Mouse (Mus musculus) hindbrain, embryonic 12.5 days (tissue): ENCODE data around the gene Msi2. TPM values are rescaled to one million over a fixed set of nuclear protein-coding genes. Genes with fewer than 3 reads are reported as not detected.

Experiments used
- ATAC-seq: fragments of 200-750 bp; cut with Nextera tagmentation; 2 replicates; pipeline ENCODE4 v1.8.0; 2017; ENCODE audit warnings: moderate TSS enrichment; ENCODE audit not compliant: low FRiP score
- H3K27ac ChIP-seq: fragments of 300-500 bp; sonication (generic); 2 replicates; pipeline ENCODE4 v1.5.1; 2016; ENCODE audit warnings: mild to moderate bottlenecking
- H3K27me3 ChIP-seq: fragments of 300-500 bp; sonication (generic); 2 replicates; pipeline ENCODE4 v1.6.1; 2016; ENCODE audit warnings: mild to moderate bottlenecking
- H3K36me3 ChIP-seq: fragments of 300-500 bp; sonication (generic); 2 replicates; pipeline ENCODE4 v1.6.1; 2016; ENCODE audit warnings: mild to moderate bottlenecking
- H3K4me1 ChIP-seq: fragments of 300-500 bp; sonication (generic); 2 replicates; pipeline ENCODE4 v1.6.1; 2016
- H3K4me2 ChIP-seq: fragments of 300-500 bp; sonication (generic); replicated peaks from 2 replicates; pipeline ENCODE4 v1.6.1; 2016; ENCODE audit warnings: mild to moderate bottlenecking
- H3K4me3 ChIP-seq: fragments of 300-500 bp; sonication (generic); 2 replicates; pipeline ENCODE4 v1.5.1; 2016; ENCODE audit warnings: mild to moderate bottlenecking
- H3K9ac ChIP-seq: fragments of 300-500 bp; sonication (generic); 2 replicates; pipeline ENCODE4 v1.6.1; 2016; ENCODE audit warnings: mild to moderate bottlenecking, moderate library complexity
- H3K9me3 ChIP-seq: fragments of 300-500 bp; sonication (generic); replicated peaks from 2 replicates; pipeline ENCODE4 v1.6.1; 2016; ENCODE audit warnings: mild to moderate bottlenecking
- WGBS: fragments of 180-500 bp; shearing (Covaris S2); methylation state at CpG from one replicate; pipeline ENCODE4 v1.1.7; 2016; 5-methylcytosine and 5-hydroxymethylcytosine counted together
- polyA plus RNA-seq: library from polyadenylated mRNA; unstranded; fragments of >200 nt; fragmentation: Nextera tagmentation; extraction: Ambion mirVana; gene quantifications from 2 replicates; pipeline ENCODE4 v1.2.1, GENCODE M21; 2016

Msi2 gene
- polyA plus RNA-seq, 1 experiment from 2014 or later: 35.9 TPM

DNA sequence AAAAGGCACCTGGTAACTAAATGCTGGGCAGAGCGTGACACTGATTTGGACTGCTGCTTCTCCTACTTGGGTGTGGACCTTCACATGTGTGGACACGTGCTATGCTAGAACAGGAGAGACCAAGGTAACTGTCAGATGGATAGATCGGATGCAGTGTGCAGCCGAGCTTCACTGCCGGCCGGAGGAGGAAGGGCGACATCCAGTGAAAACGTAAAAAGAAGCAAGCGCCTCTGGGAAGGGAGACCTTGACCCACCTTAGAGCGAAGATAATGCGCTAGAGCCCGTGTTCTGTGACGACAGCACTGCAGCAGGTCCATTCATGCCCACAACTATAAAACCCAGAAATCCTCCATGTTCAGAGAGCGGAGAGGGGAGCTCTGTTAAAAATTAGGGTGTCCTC, 50.0 kb downstream of the Msi2 start:
- Histone ChIP-seq H3K9ac (no peak overlapping the region), H3K4me2 (no peak overlapping the region), H3K36me3 (peaks cover 85% of the 10 kb centered on the region), H3K4me1 (peaks cover 42% of the 10 kb centered on the region), H3K4me3 (no peak overlapping the region), H3K9me3 (no peaks in the 10 kb centered on the region), H3K27me3 (no peaks in the 10 kb centered on the region), H3K27ac (no peak overlapping the region)
- WGBS: 91% methylated on average over 14 of the region's 14 CpGs
- ATAC-seq: no peak

DNA sequence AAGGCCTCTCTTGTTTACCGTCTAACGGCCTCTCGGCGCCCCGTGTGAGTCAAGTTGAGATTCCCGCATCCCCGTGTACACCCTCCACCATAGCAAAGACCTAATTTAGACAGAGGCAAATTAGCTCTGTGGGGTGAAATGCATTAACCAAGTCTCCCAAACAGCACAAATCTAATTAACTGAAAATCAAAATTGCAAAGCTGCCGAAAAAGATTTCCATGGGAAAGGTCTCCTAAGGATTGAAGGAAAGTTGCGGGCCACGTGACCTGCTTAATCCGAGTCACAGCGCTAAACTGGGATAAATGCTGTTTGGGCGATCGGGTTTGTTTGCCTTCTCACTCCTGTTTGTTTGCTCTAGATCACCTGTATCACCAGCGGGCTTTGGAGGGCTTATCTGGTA, 52.5 kb downstream of the Msi2 start:
- no peak overlapping the region for H3K4me2 ChIP-seq
- peaks cover 38% of the 10 kb centered on the region for H3K4me1 ChIP-seq
- H3K27ac ChIP-seq: peak overlapping the region; percentile 52; the same call in 1 of the 2 replicates
- H3K4me3 ChIP-seq: no peak overlapping the region
- WGBS: 86% methylated on average over 15 of the region's 15 CpGs
- H3K36me3 ChIP-seq: peaks cover 76% of the 10 kb centered on the region
- no peaks in the 10 kb centered on the region for H3K9me3 ChIP-seq
- H3K27me3 ChIP-seq: no peaks in the 10 kb centered on the region
- no peak for ATAC-seq
- H3K9ac ChIP-seq: no peak overlapping the region

DNA sequence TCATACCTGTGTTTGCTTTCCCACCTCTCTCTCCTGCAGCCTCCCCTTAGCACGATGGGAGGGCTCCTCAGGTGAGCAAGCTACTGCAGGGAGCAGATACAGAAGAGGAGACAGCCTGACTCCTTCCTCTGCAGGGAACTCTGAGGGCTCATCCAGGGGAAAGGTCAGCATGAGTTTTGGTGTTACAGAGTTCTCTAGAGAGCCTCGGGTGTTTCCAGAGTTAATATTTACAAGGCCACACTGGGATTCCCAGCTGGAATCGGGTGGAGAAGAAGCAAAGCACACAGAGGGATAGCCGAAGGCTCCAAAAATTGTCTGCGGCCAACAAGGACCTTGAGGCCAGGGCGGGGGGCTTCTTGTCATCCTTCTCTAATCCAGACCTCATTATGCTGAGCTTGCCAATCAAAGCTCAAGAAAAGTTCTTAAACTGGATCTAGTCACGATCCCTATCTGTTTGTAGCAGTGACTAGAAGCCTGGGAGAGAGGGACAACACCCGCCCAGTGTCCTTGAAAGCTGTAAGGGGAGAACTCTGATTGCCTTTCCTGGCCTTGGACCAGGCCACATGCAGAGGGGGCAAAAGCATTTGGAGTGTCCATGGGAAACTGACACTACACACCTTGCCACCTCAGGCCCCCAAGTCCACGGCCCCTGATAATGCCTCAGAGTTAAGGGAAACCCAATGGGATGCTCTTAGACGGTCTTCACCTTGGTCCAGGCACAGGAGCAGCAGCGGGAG, 56.7 kb downstream of the Msi2 start:
- no peak overlapping the region for H3K4me3 ChIP-seq
- H3K4me2 ChIP-seq: no peak overlapping the region
- peaks cover 56% of the 10 kb centered on the region for H3K36me3 ChIP-seq
- no peaks in the 10 kb centered on the region for H3K27me3 ChIP-seq
- no peak overlapping the region for H3K9ac ChIP-seq
- 91% methylated on average over 11 of the region's 11 CpGs for WGBS
- no peaks in the 10 kb centered on the region for H3K9me3 ChIP-seq
- peaks cover 32% of the 10 kb centered on the region for H3K4me1 ChIP-seq
- H3K27ac ChIP-seq: no peak overlapping the region
- no peak for ATAC-seq

DNA sequence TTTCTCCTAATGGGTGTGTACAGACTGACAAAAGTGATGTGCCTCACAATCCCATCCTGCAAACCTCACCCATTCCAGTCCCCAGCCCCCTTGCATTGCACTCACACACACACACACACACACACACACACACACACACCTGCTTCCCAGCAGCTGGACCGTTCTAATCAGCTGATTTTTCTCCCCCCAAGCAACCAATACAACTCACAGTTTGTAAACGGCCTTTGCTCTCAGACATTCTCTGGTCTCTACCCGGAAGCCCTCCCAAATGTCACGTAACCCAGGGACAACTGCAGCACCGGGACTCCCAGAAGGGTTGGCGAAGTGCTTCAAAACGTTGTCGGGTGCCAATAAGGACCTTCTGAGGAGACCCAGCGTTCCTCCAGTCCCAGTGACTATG, 57.9 kb downstream of the Msi2 start:
- no peak overlapping the region for H3K9ac ChIP-seq
- peaks cover 26% of the 10 kb centered on the region for H3K4me1 ChIP-seq
- no peak for ATAC-seq
- H3K36me3 ChIP-seq: peaks cover 49% of the 10 kb centered on the region
- 85% methylated on average over 9 of the region's 9 CpGs for WGBS
- 0 out of 2 replicates have a peak overlapping the region, but pooled peaks have one; percentile 37 for H3K27ac ChIP-seq
- H3K4me3 ChIP-seq: no peak overlapping the region
- no peaks in the 10 kb centered on the region for H3K9me3 ChIP-seq
- no peak overlapping the region for H3K4me2 ChIP-seq
- H3K27me3 ChIP-seq: no peaks in the 10 kb centered on the region

DNA sequence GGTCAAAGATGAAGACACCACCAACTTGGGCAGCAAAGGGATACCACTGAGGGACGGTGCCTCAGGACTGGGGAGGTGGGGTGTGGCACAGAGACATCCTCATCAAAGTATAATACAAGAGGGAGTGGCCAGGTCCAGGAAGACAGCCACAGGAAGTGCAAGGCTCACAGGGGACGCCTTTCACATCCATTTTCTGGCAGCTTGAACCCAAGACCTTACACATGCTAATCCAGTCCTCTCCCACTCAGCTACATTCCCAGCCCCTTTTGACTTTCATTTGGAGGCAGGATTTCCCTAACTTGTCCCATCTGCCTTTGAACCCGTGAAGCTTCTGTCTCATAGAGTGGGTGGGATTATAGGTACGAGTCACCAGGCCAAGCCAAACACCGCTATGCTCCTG, 59.4 kb downstream of the Msi2 start:
- Histone ChIP-seq H3K9ac (no peak overlapping the region), H3K4me1 (peaks cover 25% of the 10 kb centered on the region), H3K36me3 (peaks cover 42% of the 10 kb centered on the region), H3K27me3 (no peaks in the 10 kb centered on the region), H3K27ac (no peak overlapping the region), H3K9me3 (no peaks in the 10 kb centered on the region), H3K4me3 (no peak overlapping the region), H3K4me2 (no peak overlapping the region)
- no peak for ATAC-seq
- 85% methylated on average over 5 of the region's 5 CpGs for WGBS

DNA sequence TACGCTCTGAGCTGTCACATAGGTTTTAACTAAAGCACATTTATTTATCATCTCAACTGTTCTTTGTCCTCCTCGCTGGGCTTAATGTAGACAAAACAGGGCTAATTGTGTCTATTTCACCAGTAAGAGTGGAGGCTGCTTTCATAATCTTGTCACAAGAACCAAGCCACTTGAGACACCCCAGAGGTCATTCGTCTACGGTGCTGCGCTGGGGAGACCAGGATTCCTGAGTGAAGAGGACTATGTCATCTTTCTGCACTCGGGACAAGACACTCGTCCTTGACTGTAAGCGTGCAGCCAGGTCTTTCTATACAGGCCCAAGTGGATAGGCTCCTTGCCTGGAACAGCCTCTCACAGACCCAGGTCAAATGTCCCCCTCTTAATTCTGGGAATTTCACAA, 62.5 kb downstream of the Msi2 start:
- Histone ChIP-seq H3K27ac (no peak overlapping the region), H3K4me2 (no peak overlapping the region), H3K4me3 (no peak overlapping the region), H3K9me3 (no peaks in the 10 kb centered on the region), H3K36me3 (peaks cover 23% of the 10 kb centered on the region), H3K27me3 (no peaks in the 10 kb centered on the region), H3K4me1 (peaks cover 30% of the 10 kb centered on the region), H3K9ac (no peak overlapping the region)
- no peak for ATAC-seq
- 85% methylated on average over 8 of the region's 8 CpGs for WGBS

DNA sequence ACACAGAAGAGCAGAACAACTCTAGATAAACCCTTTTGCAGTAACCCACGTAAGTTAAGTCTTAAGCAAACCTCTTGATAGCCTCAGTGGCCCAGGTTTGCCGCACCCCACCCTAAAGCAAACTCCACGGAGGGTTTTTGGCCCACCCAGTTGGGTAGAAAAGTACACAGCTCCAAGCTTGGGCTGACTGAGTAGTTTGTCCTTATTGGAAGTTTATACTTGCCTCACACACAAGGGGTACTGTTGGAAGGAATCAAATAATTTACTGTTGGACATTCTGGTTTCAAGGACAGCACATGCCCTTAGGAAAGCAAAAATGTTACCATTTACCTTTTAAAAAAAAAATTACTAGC, 63.1 kb downstream of the Msi2 start:
- no peak overlapping the region for H3K27ac ChIP-seq
- peaks cover 23% of the 10 kb centered on the region for H3K36me3 ChIP-seq
- no peaks in the 10 kb centered on the region for H3K27me3 ChIP-seq
- H3K4me3 ChIP-seq: no peak overlapping the region
- WGBS: 87% methylated on average over 3 of the region's 3 CpGs
- H3K4me1 ChIP-seq: peaks cover 36% of the 10 kb centered on the region
- no peaks in the 10 kb centered on the region for H3K9me3 ChIP-seq
- no peak overlapping the region for H3K9ac ChIP-seq
- no peak overlapping the region for H3K4me2 ChIP-seq
- ATAC-seq: no peak

DNA sequence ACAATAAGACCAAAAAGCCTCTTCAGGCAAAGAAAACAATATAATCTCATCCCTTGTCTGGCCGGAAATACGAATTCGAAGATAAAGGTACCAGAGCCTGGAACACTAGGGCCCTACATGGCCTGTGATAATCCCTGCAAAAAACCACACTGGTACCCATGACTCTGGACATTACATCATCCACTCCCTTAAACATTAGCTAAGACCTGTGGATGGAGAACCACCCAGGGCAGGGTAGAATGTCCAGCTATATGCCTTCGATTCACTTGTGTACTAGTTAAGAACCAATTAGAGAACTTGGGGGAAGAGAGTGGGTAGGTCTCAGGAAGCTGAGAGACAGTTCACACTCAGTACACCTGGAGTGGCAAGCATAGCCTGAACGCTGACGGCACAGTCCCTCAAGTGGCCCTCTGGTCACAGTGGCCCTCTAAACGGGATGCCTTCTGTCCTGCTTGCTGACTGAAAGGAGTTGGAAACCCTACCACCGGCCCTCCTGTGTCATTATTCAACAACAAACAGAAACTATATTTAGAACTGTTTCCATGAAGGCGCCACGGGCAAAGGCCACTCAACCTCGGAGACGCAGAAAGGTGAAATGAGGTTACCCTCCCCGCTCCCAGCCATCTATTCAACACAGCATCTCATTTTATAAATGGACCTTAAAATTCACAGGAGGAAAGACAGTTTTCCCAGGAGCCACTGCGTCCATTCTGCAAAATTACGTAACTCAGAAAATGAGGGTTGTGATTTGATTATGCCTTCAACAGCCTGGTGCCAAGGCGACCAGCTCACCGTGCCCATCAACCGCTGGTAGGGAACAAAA, 63.7 kb downstream of the Msi2 start:
- H3K4me1 ChIP-seq: peaks cover 40% of the 10 kb centered on the region
- H3K27ac ChIP-seq: no peak overlapping the region
- no peak overlapping the region for H3K4me3 ChIP-seq
- no peaks in the 10 kb centered on the region for H3K9me3 ChIP-seq
- 80% methylated on average over 18 of the region's 18 CpGs for WGBS
- H3K36me3 ChIP-seq: peaks cover 23% of the 10 kb centered on the region
- no peak overlapping the region for H3K4me2 ChIP-seq
- peak overlapping the region; percentile 27; the same call in 1 of the 2 replicates for H3K9ac ChIP-seq
- no peaks in the 10 kb centered on the region for H3K27me3 ChIP-seq
- ATAC-seq: no peak

DNA sequence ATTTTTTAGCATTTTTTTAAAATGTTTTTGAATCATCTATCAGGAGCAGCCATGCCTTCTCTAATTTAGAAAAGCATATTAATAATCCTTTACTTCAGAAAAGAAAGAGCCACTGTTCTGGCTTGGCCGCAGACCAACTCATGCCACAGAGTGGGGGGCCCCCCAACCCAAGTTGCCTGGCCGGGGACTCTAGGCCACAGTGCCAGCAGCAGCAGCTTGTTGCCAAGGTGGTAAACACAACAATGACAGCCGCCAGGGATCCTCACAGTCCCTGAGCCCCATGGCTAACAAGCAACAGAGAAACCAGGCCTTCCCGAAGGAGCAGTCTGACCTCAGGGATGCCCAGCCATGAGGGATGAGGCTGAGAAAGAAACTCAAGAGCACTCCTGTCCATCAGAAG, 68.0 kb downstream of the Msi2 start:
- H3K4me1 ChIP-seq: peaks cover 73% of the 10 kb centered on the region
- 0 out of 2 replicates have a peak, but pooled peaks cover 16% of the 10 kb centered on the region for H3K36me3 ChIP-seq
- no peaks in the 10 kb centered on the region for H3K9me3 ChIP-seq
- no peak overlapping the region for H3K9ac ChIP-seq
- H3K4me2 ChIP-seq: no peak overlapping the region
- 37% methylated on average over 4 of the region's 4 CpGs for WGBS
- ATAC-seq: 0 out of 2 replicates have a peak, but pooled peaks have one; percentile 55
- H3K27ac ChIP-seq: peak overlapping the region; percentile 45
- H3K27me3 ChIP-seq: no peaks in the 10 kb centered on the region
- H3K4me3 ChIP-seq: no peak overlapping the region

DNA sequence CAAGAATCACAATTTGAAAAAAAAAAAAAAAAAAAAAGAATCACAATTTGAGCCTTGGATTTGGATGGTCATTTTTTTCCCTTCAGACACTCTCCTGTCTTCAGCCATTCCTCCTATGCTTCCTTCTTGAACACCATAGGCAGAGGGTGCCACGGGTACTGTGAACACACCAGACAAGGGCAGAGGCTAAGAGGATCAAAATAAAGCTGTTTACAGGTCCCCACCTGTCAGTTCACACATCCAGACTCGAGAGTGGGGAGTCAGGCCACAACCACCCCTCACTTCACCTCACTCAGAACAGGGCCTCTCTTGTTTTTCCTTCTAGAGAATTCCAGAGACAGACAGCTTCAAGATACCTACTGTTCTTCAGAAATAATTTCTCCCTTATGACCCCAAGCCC, 69.3 kb downstream of the Msi2 start:
- no peak overlapping the region; the same call in 1 of the 2 replicates for H3K27ac ChIP-seq
- H3K4me3 ChIP-seq: no peak overlapping the region
- no peaks in the 10 kb centered on the region for H3K27me3 ChIP-seq
- ATAC-seq: no peak
- no peak overlapping the region for H3K4me2 ChIP-seq
- WGBS: 67% methylated on average over 2 of the region's 2 CpGs
- H3K4me1 ChIP-seq: peaks cover 73% of the 10 kb centered on the region
- no peaks in the 10 kb centered on the region for H3K9me3 ChIP-seq
- H3K36me3 ChIP-seq: 0 out of 2 replicates have a peak, but pooled peaks cover 10% of the 10 kb centered on the region
- no peak overlapping the region for H3K9ac ChIP-seq

DNA sequence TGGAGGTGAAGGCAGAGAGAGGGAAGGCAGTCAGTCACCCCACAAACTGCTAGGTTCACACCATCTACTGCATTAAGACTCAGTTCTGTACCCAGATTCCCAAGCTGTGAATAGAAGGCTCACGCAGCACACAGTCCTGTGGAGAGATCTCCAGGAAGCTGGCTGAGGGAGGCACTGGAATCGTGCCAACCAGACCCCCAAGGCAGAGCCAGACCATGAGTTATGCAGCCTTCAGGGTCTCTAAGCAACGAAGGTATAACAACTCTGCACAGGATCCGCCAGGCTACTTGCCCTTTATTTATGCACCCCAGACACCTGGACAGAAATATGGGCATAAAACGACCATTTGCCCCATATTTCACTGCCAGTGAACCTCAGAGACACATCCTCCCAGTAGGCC, 69.9 kb downstream of the Msi2 start:
- H3K9ac ChIP-seq: no peak overlapping the region
- WGBS: 50% methylated on average over 5 of the region's 5 CpGs
- no peak; the same call in 1 of the 2 replicates for ATAC-seq
- no peak overlapping the region for H3K4me3 ChIP-seq
- peaks cover 73% of the 10 kb centered on the region for H3K4me1 ChIP-seq
- no peaks in the 10 kb centered on the region for H3K27me3 ChIP-seq
- H3K4me2 ChIP-seq: no peak overlapping the region
- H3K9me3 ChIP-seq: no peaks in the 10 kb centered on the region
- 0 out of 2 replicates have a peak, but pooled peaks cover 10% of the 10 kb centered on the region for H3K36me3 ChIP-seq
- H3K27ac ChIP-seq: peak overlapping the region; percentile 62

DNA sequence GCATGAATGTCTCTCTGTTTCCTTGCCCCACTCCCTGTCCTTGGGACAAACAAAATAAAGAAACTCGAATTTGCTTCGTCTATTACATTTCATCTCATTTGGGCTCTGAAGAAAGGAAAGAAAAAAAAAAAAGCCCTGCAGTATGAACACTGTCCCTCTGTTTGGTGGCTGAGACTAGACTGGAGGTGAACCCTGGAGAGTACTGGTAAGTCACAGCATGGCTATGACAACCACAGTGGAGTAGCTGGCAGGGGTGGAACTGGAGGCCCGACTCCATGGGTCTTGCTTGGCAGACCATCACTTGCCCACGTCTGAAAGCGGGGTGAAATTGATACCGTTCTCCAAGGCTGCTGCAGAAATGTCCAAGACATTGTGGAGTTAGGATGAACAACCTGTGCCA, 71.8 kb downstream of the Msi2 start:
- H3K36me3 ChIP-seq: peaks cover 18% of the 10 kb centered on the region; the same call in 1 of the 2 replicates
- no peaks in the 10 kb centered on the region for H3K27me3 ChIP-seq
- H3K4me2 ChIP-seq: no peak overlapping the region
- 87% methylated on average over 6 of the region's 6 CpGs for WGBS
- H3K4me1 ChIP-seq: peaks cover 66% of the 10 kb centered on the region
- peak overlapping the region; percentile 50; the same call in 1 of the 2 replicates for H3K27ac ChIP-seq
- no peaks in the 10 kb centered on the region for H3K9me3 ChIP-seq
- H3K9ac ChIP-seq: no peak overlapping the region
- no peak for ATAC-seq
- H3K4me3 ChIP-seq: no peak overlapping the region
